In genomic region chr10:58282238-58282637, GRCm38 (mm10) we compare ENCODE assay signal across 27 mouse cellular contexts. TPM values are rescaled to one million over a fixed set of nuclear protein-coding genes. Genes with fewer than 3 reads are reported as not detected.
"Had no signal": no experiment of that assay in that cellular context is flagged by ENCODE, and none has a peak within 500 bp of the region (broad histone marks: within the 10 kb centered on the region; RNA-seq: fewer than 3 reads in every experiment).

No protein-coding gene starts in this region.

- DNase-seq: lung, adult 2 months; lung, postnatal 14 days; lung, postnatal 36 days; retina, postnatal 1 day; right cerebral cortex, adult 18-20 months; right cerebral cortex, postnatal 25 days; right cerebral cortex, postnatal 4 days; spleen, adult 18-20 months; thymus, adult 18-20 months; thymus, postnatal 14 days; thymus, postnatal 36 days had no signal

- ATAC-seq: lung, postnatal 0 days; midbrain, embryonic 13.5 days; midbrain, embryonic 15.5 days had no signal

RNA-seq across cellular contexts. Expression of gene Gm4981, which starts 45.7 kb away (rescaled TPM):
- total RNA-seq: megakaryocyte progenitor cell, adult 5-6 weeks; monocyte, adult 5-6 weeks had no signal
- polyA plus RNA-seq: lung, adult 2 months; lung, embryonic 15.5 days; lung, postnatal 0 days; macrophage; midbrain, embryonic 11.5 days; midbrain, embryonic 13.5 days; midbrain, embryonic 15.5 days; midbrain, postnatal 0 days; neural tube, embryonic 11.5 days; neural tube, embryonic 13.5 days; neural tube, embryonic 15.5 days; small intestine, adult 2 months; stomach, embryonic 14.5 days; stomach, embryonic 16.5 days; thymus, postnatal 0 days had no signal

RNA-seq across cellular contexts. Expression of gene Duxf3, which starts 49.8 kb away (rescaled TPM):
- total RNA-seq: megakaryocyte progenitor cell, adult 5-6 weeks; midbrain, postnatal 0 days; monocyte, adult 5-6 weeks had no signal
- polyA plus RNA-seq: lung, adult 2 months; lung, embryonic 15.5 days; lung, postnatal 0 days; macrophage; midbrain, embryonic 11.5 days; midbrain, embryonic 13.5 days; midbrain, embryonic 15.5 days; midbrain, postnatal 0 days; neural tube, embryonic 11.5 days; neural tube, embryonic 13.5 days; neural tube, embryonic 15.5 days; small intestine, adult 2 months; stomach, embryonic 14.5 days; stomach, embryonic 16.5 days; thymus, postnatal 0 days had no signal

RNA-seq across cellular contexts. Expression of gene AW822073, which starts 57.5 kb away (rescaled TPM):
- total RNA-seq: megakaryocyte progenitor cell, adult 5-6 weeks; midbrain, postnatal 0 days; monocyte, adult 5-6 weeks had no signal
- polyA plus RNA-seq: lung, adult 2 months; lung, embryonic 15.5 days; lung, postnatal 0 days; macrophage; midbrain, embryonic 11.5 days; midbrain, embryonic 13.5 days; midbrain, embryonic 15.5 days; midbrain, postnatal 0 days; neural tube, embryonic 11.5 days; neural tube, embryonic 13.5 days; neural tube, embryonic 15.5 days; small intestine, adult 2 months; stomach, embryonic 14.5 days; stomach, embryonic 16.5 days; thymus, postnatal 0 days had no signal
